8 mouse cellular contexts compared by ENCODE assay signal in genomic region chr16:90220026-90220891, GRCm38 (mm10). TPM values are rescaled to one million over a fixed set of nuclear protein-coding genes. Genes with fewer than 3 reads are reported as not detected.
DNase-seq lines count a peak whose midpoint lies in the region; ATAC-seq and TF ChIP-seq lines count a peak whose summit lies in the region.

Gene Sod1, plus strand, starts transcription at chr16:90220754.

- no peaks in the 10 kb centered on the region for H3K27me3 ChIP-seq in forebrain, embryonic 15.5 days

- DNase-seq in ES-CJ7 (ENCODE audit: low read depth, low spot score): peak; percentile 96
- DNase-seq in cerebellum, adult 11 months: peak; percentile 93
- DNase-seq in heart, postnatal 25 days (ENCODE audit: low spot score): peak; percentile 93
- peak; percentile 85 to 94 for DNase-seq in layer of hippocampus, adult 18-20 months (ENCODE audit: low spot score in 2 of 2)
- DNase-seq in lung, adult 2 months: peak; percentile 99
- DNase-seq in thymus, adult 18-20 months: peak; percentile 92 to 94

- intact Hi-C loops in heart, postnatal 25 days (cut with DNase I): no loop called here

- H3K4me1 ChIP-seq in forebrain, embryonic 15.5 days: peaks cover 28% of the 10 kb centered on the region
- peaks cover 3% of the 10 kb centered on the region for H3K4me1 ChIP-seq in lung, adult 2 months (ENCODE audit: control insufficient read depth, insufficient read depth, low read length)

- H3K4me3 ChIP-seq in forebrain, embryonic 15.5 days: peak within 1 kb of the TSS; percentile 97
- peak within 1 kb of the TSS; percentile 90 for H3K4me3 ChIP-seq in lung, adult 2 months (replicated peaks; ENCODE audit: extremely low read depth, low read depth, low read length)

- TF ChIP-seq CTCF in lung, adult 2 months (IDR thresholded peaks at IDR 0.05; ENCODE audit: insufficient read depth, low read length): no peak

- peak; percentile 99 for TF ChIP-seq POLR2A in lung, adult 2 months (IDR thresholded peaks at IDR 0.05; ENCODE audit: borderline replicate concordance, extremely low read depth, low read depth, low read length)

- peak; percentile 92 for ATAC-seq in forebrain, embryonic 15.5 days (replicated peaks)
- peak; percentile 91 for ATAC-seq in neutrophil, adult 5-6 weeks (ENCODE audit: extremely low read depth, insufficient number of reproducible peaks, low FRiP score, poor library complexity, severe bottlenecking)

- H3K9me3 ChIP-seq in forebrain, embryonic 15.5 days: no peaks in the 10 kb centered on the region

- peaks cover 13% of the 10 kb centered on the region for H3K36me3 ChIP-seq in forebrain, embryonic 15.5 days

- 2% methylated on average over 63 of the region's 63 CpGs for WGBS in forebrain, embryonic 15.5 days
- WGBS in lung, adult 2 months: 2% methylated on average over 63 of the region's 63 CpGs

- H3K4me2 ChIP-seq in forebrain, embryonic 15.5 days (replicated peaks): peak within 1 kb of the TSS; percentile 79

- peak within 1 kb of the TSS; percentile 98 for H3K9ac ChIP-seq in forebrain, embryonic 15.5 days (replicated peaks)

- peak within 1 kb of the TSS; percentile 93 for H3K27ac ChIP-seq in forebrain, embryonic 15.5 days (replicated peaks)

RNA-seq across cellular contexts. Expression of gene Sod1, which starts in this region (rescaled TPM):
- 853 and 902 TPM in 2 replicates for polyA plus RNA-seq in forebrain, embryonic 15.5 days (2015; fragmentation: Nextera tagmentation; extraction: Ambion mirVana)
- 100 to 1,000 TPM; 445 to 458 TPM for total RNA-seq in heart, postnatal 25 days (2021)
- 100 to 1,000 TPM; 412 to 430 TPM for total RNA-seq in layer of hippocampus, adult 18-20 months (2021)
- polyA plus RNA-seq in lung, adult 2 months (2012; rRNA removed): 547 and 549 TPM in 2 replicates
- 234 and 238 TPM in 2 replicates for total RNA-seq in neutrophil, adult 5-6 weeks (2017)

Comparison
In these comparisons a context has a peak if more than half of its experiments do, and no peak if none do; other contexts are left out.
1. Peak in every context shown above with its lines: DNase-seq, ATAC-seq, H3K4me3 ChIP-seq and H3K27ac ChIP-seq.